Mouse (Mus musculus) cerebellum, adult 11 months (tissue): ENCODE measurements around the gene Vps13d.

Experiments
- DNase-seq: peaks from one replicate; pipeline ENCODE4 v3.0.0; 2022

The Vps13d gene

DNA sequence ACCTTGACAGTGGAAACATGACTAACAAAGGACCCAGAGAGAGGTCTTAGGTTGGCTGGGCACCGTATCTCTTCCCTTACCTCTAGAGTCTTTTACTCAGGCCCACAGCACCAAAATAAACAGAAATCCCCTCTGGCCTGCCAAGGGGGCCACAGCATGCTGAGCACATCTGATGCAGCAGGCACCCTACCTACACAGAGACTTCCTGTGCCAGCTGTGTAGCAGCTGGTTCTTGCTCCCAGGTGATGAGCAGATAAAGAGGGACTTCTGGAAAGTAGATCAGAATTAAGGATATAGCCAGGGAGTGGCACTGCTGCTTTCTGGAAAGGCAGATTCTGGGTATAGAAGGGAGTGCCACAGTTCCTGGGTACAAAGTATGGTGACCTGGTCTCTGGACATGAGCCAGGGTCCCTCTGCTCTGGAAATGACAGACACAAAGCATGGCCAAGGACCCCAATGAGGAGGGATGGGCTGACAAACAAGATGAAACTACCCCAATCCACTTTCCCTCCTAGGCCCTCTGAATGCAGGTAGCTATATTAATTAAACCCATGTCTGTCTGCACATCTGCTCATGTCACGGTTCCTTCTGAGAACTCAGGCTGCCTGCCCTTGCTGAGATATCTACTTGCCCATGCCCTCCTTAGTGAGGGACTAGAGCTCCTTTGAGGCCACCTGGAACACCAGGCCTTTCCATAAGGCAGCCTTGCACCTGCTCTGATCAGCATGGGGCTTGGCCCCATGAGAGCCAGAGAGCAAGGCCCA is 195.8 kb downstream of the Vps13d start:
- no peak for DNase-seq

GRCm38 (mm10) chr4:144997887-144998658 is 196.7 kb downstream of the Vps13d start:
- no peak for DNase-seq

- no peak for DNase-seq
These were observed 197.6 kb downstream of the Vps13d start for GRCm38 (mm10) chr4:144996996-144997820.

- DNase-seq = no peak
These were observed 199.0 kb downstream of the Vps13d start for GRCm38 (mm10) chr4:144995826-144996225.

- DNase-seq = no peak
These were observed 201.5 kb downstream of the Vps13d start for GRCm38 (mm10) chr4:144993047-144993917.

GRCm38 (mm10) chr4:144992413-144992812 is 202.4 kb downstream of the Vps13d start:
- no peak for DNase-seq

GRCm38 (mm10) chr4:144988443-144989206 is 206.2 kb downstream of the Vps13d start:
- DNase-seq = no peak

DNA sequence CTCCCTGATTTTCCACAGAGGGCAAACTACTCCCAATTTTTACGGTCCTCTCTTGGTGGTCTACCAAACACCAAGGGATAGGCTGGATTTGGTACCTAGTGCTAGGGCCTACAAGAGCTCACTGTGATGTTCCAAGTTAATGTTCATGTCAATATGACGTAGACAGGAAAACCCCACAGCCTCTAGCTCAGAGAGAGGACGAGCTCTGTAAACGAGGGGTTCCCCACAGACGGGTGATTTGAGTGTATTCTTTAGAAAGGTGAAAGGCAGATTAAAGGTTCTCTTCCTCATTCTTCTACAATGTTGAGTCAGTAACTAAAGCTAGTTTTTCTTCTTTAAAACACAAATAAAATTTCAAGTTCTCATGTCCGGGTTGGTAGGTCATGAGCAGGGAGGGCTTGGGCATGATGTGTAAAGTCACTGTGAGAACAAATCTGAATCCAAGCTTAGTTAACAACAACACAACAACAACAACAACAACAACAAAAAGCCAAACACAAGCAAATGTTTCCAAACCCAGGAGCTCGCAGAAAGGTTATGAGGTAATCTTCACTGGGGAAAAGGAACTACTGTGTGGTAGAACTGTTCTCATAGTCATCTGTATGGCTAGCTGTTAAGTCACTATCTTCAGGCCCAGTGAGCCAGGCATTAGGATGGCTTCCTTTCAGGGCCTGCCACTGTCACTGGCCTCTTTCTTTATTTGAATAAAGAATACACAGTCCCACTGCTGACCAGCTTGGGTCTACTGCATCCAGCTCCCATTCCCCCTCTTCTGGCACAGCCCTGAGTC is 208.6 kb downstream of the Vps13d start:
- DNase-seq = no peak

- no peak for DNase-seq
These were observed 210.9 kb downstream of the Vps13d start for GRCm38 (mm10) chr4:144983821-144984371.

- DNase-seq = no peak
These were observed 211.5 kb downstream of the Vps13d start for GRCm38 (mm10) chr4:144983228-144983744.

GRCm38 (mm10) chr4:144980811-144981551 is 213.8 kb downstream of the Vps13d start:
- DNase-seq = no peak

GRCm38 (mm10) chr4:144980110-144980509 is 214.7 kb downstream of the Vps13d start:
- no peak for DNase-seq

GRCm38 (mm10) chr4:144978039-144978438 is 216.8 kb downstream of the Vps13d start:
- DNase-seq = no peak

DNA sequence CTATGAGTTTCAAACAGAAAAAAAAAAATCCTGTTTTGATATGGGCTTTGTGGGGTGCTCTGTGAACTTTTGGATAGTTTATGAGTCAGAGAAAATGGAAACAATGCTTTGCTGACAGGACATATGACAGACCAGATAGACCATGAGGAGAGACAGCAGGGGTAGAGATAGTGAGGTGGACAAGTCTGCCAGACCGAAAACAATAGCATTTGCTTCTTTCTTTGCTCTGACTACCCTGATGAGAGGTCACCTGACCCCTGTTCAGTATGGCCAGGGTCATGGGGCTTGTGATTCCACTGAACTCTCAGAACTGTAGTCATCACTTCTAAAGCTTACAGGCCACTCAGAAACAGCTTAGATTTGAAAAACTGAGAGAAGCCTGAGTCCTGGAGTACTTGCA is 217.7 kb downstream of the Vps13d start:
- no peak for DNase-seq

DNA sequence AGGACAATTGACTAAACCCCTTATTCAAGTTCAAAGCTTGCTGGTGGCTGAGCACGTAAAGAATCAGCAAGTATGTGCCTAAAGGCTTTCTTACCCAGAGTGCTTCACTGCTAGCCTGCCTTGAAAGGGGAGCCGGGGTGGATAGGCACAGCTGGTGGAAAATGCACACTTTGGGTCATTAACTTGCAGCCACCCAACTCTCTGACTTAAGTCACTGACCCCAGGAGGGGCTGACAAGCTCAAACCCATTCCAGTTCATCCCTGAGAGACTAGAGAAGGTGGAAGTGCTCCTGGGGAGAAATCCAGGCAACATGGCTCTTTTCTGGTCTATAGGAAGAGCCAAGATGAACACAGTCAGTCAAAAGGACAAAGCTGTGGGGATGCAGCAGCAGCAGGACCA is 219.3 kb downstream of the Vps13d start:
- DNase-seq = no peak

GRCm38 (mm10) chr4:144974458-144974857 is 220.3 kb downstream of the Vps13d start:
- DNase-seq = no peak

GRCm38 (mm10) chr4:144972948-144973720 is 221.7 kb downstream of the Vps13d start:
- DNase-seq = peak; percentile 62

DNA sequence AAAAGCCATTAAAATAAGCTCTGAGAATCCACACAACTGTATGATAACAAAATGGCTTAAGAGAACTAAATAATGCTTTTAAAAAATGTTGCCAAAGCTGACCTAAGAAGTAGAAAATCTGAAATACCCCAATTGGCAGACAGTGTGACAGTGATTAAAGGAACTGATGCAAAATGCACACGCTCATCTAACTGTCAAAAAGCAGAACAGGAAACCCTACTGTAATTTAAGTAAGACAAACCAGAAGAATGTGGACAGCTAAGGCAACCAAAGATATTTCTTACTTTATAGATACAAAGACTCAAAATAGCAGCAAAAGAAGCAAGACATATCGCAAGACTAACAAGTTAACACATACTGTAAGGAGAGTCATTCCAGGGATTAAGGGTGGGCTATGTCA is 223.8 kb downstream of the Vps13d start:
- no peak for DNase-seq

DNA sequence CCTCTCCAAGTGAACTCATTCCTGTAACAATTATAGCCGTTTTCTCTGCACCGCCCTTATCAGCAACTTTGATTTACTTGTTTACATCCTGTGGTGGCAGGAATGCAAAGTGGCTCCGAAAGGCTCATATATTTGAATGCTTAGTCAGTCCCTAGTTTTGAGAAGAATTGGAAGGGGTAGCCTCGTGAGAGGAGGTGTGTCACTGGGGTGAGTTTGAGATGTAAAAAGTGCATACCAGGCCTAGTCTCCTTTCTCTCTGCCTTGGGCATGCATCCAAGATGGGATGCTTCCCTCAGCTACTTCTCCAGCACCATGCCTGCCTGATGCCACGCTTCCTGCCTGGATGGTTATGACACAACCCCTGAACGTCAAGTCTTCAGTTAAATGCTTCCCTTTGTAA is 225.8 kb downstream of the Vps13d start:
- no peak for DNase-seq
